Mouse (Mus musculus) heart, embryonic 10.5 days (tissue): ENCODE data around the gene Bloc1s6. TPM values are rescaled to one million over a fixed set of nuclear protein-coding genes. Genes with fewer than 3 reads are reported as not detected.

Source experiments
- DNase-seq: peaks from one replicate; pipeline ENCODE4 v3.0.0-alpha.2; 2017; ENCODE audit warnings: low spot score
- H3K27ac ChIP-seq: fragments of 300-500 bp; sonication (generic); 2 replicates; pipeline ENCODE4 v1.5.1; 2016; ENCODE audit warnings: mild to moderate bottlenecking
- H3K27me3 ChIP-seq: fragments of 300-500 bp; sonication (generic); 2 replicates; pipeline ENCODE4 v1.6.1; 2016; ENCODE audit warnings: mild to moderate bottlenecking; ENCODE audit not compliant: poor library complexity, insufficient read depth, severe bottlenecking
- H3K36me3 ChIP-seq: fragments of 300-500 bp; sonication (generic); 2 replicates; pipeline ENCODE4 v1.6.1; 2016; ENCODE audit warnings: mild to moderate bottlenecking, moderate library complexity
- H3K4me1 ChIP-seq: fragments of 300-500 bp; sonication (generic); 2 replicates; pipeline ENCODE4 v1.6.1; 2016; ENCODE audit warnings: mild to moderate bottlenecking
- H3K4me3 ChIP-seq: fragments of 300-500 bp; sonication (generic); 2 replicates; pipeline ENCODE4 v1.5.1; 2016; ENCODE audit warnings: mild to moderate bottlenecking, moderate library complexity
- H3K9me3 ChIP-seq: fragments of 300-500 bp; sonication (generic); 2 replicates; pipeline ENCODE4 v1.6.1; 2016; ENCODE audit warnings: mild to moderate bottlenecking, moderate library complexity
- WGBS: fragments of 180-500 bp; shearing (Covaris S2); methylation state at CpG from one replicate; pipeline ENCODE4 v1.1.7; 2016; 5-methylcytosine and 5-hydroxymethylcytosine counted together
- polyA plus RNA-seq: library from polyadenylated mRNA; unstranded; fragments of >200 nt; fragmentation: Nextera tagmentation; extraction: Ambion mirVana; gene quantifications from 2 replicates; pipeline ENCODE4 v1.2.1, GENCODE M21; 2016

Bloc1s6 gene
- 41.2 and 48.6 TPM in 2 replicates for polyA plus RNA-seq

DNA sequence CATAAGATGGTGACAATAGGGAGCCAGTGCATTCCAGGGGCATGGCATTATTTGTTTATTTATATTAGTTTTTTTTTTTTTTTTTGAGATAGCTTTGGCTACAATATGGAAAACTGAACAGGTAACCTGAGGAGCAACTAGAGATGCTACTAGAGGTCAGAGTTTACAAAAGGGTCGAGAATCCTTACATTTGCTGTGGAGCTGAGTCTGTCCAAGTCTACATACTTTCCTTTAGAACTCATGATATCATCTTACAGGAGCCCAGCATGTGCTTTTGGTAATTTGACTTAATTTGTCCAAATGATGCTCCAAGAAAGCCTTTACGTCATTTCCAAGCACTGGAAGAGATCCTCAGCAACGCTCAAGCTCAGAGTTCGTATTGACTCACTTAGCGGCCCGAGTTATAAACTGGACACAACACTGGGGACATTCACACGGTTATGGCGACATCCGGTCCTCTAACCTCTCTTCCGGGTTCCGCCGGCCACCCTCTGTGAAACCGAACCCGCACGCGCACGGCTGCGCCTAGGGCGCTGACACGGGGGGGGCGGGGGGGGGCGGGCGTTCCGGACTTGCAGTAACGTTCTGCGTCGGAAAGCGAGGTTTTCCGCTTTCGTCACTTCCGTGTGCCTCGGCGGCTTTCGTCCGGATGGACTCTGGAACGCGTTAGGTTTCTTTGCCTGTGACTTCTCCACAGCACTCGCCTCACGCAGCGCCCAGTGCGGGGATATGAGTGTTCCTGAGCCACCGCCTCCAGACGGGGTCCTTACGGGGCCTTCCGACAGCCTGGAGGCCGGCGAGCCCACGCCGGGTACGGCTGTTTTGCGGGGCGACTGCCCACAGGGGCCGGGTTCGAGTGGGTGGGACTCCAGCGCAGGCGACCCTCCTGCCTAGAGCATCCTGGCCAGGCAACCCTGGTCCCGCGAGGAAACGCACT, at the start of gene Bloc1s6:
Gene Bloc1s6, plus strand, starts transcription at position 610 of the 937 bp plus-strand sequence.
- WGBS, result 1% methylated on average over 51 of the region's 59 CpGs
- peak; percentile 96 for DNase-seq
- no peaks in the 10 kb centered on the region for H3K9me3 ChIP-seq
- H3K27ac ChIP-seq, result peak within 1 kb of the TSS; percentile 97
- H3K4me3 ChIP-seq, result peak within 1 kb of the TSS; percentile 93
- H3K4me1 ChIP-seq, result peaks cover 9% of the 10 kb centered on the region
- H3K27me3 ChIP-seq, result peaks cover 15% of the 10 kb centered on the region; the same call in 1 of the 2 replicates
- H3K36me3 ChIP-seq, result peaks cover 2% of the 10 kb centered on the region; the same call in 1 of the 2 replicates

DNA sequence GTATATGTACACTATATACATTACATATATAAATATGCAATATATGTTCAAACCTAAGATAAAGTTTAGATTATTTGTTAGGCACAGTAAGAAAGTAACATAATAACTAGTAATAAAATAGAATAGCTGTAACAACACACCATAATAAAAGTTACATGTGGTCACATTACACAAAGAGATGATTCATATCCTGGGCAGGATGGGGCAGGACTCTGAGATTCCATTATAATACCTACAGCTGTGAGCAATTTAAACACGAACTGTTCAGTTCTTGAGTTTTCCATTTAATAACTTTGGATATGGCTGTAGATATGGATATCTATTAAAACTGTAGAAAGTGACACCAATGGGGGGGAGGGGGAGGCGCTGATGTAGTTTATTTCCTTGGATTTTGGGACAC, 40.8 kb upstream of the Bloc1s6 start:
- H3K27ac ChIP-seq, result no peak overlapping the region
- H3K27me3 ChIP-seq, result 0 out of 2 replicates have a peak, but pooled peaks cover 4% of the 10 kb centered on the region
- no peak overlapping the region for H3K4me3 ChIP-seq
- no peak for DNase-seq
- peaks cover 9% of the 10 kb centered on the region; the same call in 1 of the 2 replicates for H3K4me1 ChIP-seq
- H3K9me3 ChIP-seq, result no peaks in the 10 kb centered on the region
- H3K36me3 ChIP-seq, result no peaks in the 10 kb centered on the region
- 81% methylated on average over 2 of the region's 2 CpGs for WGBS

DNA sequence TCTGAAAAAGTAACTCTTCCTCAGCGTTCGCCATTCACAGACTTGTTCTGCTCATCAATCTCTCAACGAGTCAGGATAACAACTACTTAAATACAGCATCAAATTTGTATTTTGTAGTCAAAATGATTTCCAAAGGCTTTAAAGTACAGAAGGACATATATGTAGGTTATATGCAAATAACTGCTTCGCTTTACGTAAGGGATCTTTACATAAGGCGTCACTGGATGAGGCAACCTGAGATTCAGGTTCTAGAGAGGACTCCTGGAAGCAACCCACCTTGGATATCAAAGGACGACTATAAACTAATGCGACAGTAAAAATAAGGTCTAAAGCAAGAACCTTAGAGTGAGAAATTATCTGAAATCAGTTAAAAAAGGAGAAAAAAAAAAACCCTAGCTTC, 37.3 kb upstream of the Bloc1s6 start:
- no peaks in the 10 kb centered on the region for H3K9me3 ChIP-seq
- DNase-seq, result no peak
- no peaks in the 10 kb centered on the region for H3K36me3 ChIP-seq
- WGBS, result 67% methylated on average over 8 of the region's 8 CpGs
- H3K27ac ChIP-seq, result no peak overlapping the region
- H3K27me3 ChIP-seq, result peaks cover 15% of the 10 kb centered on the region; the same call in 1 of the 2 replicates
- peaks cover 9% of the 10 kb centered on the region; the same call in 1 of the 2 replicates for H3K4me1 ChIP-seq
- H3K4me3 ChIP-seq, result peak overlapping the region; percentile 82

GRCm38 (mm10) chr2:122701871-122702180, 36.5 kb upstream of the Bloc1s6 start:
- Histone ChIP-seq H3K36me3 (no peaks in the 10 kb centered on the region), H3K4me1 (peaks cover 9% of the 10 kb centered on the region; the same call in 1 of the 2 replicates), H3K4me3 (peak overlapping the region; percentile 82), H3K27me3 (peaks cover 15% of the 10 kb centered on the region; the same call in 1 of the 2 replicates), H3K27ac (peak overlapping the region; percentile 89), H3K9me3 (no peaks in the 10 kb centered on the region)
- DNase-seq, result peak; percentile 81
- under 1% methylated on average over 15 of the region's 15 CpGs for whole genome bisulfite sequencing

DNA sequence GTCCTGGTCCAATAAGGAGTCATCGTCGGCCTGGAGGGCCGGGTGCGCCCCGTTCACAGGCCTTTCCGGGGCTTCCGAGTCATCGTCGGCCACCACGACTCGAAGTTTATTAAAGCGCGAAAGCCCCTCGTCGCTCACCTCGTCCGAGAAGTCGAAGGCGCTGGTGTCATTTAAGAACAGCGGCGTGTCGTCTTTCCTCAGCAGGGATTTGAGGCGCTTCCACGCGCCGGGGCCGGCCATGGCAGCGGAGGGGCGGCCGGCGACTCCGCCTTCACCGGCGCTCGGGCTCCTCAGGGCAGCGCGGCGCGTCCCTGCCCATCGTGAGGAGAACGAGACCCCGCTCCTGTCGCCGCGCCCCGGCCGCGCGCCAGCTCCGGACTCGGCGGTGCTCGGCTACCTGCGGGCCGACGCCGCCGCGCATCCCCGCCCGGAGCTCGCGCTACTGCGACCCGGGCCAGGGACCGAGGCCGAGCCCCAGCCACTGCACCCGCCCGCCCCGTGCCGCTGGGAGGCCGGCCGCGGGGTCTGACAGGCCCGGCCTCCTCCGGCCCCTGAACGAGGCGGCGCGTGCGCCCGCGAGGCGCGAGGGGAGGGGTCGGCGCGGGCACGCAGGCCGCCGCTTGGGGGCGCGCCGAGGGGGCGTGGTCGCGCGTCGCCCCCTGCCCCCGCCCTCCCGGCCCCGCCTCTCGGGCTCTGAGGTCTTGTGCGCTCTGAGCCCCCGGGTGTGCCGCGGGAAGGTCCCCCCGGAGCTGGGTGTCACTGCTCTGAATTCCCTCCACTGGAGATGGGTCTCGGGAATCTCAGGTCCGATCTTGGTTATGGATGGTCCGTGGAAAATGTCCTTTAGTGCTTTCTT, 35.9 kb upstream of the Bloc1s6 start, which contains the start of gene Slc30a4:
Gene Slc30a4, minus strand, starts transcription at position 483 of the 856 bp plus-strand sequence.
- under 1% methylated on average over 109 of the region's 111 CpGs for WGBS
- Histone ChIP-seq H3K4me3 (peak within 1 kb of the TSS; percentile 82), H3K27ac (peak within 1 kb of the TSS; percentile 89), H3K27me3 (peaks cover 15% of the 10 kb centered on the region; the same call in 1 of the 2 replicates), H3K4me1 (peaks cover 9% of the 10 kb centered on the region; the same call in 1 of the 2 replicates), H3K36me3 (no peaks in the 10 kb centered on the region), H3K9me3 (no peaks in the 10 kb centered on the region)
- DNase-seq, result peak; percentile 79

DNA sequence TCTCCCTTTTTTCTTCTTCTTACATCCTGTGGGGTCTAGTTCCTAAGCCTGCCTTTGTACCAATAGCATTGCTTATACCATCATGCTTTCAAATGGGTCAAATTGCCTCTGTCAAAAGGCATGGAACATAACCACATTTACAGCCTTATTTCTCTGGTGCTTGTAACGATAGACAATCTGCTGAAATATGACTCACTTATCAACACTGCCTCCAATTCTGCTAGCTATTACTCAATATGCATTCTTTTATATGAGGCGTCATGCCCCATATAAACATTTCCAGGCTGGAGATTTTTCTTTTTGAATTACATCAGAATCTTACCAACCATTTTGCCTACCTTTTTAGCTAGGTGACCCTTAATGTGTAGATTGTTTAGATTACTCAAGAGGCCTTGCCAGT, 33.7 kb upstream of the Bloc1s6 start:
- Histone ChIP-seq H3K27me3 (peaks cover 15% of the 10 kb centered on the region; the same call in 1 of the 2 replicates), H3K36me3 (no peaks in the 10 kb centered on the region), H3K9me3 (no peaks in the 10 kb centered on the region), H3K27ac (no peak overlapping the region), H3K4me1 (peaks cover 9% of the 10 kb centered on the region; the same call in 1 of the 2 replicates), H3K4me3 (no peak overlapping the region)
- DNase-seq, result no peak
- 88% methylated on average over 2 of the region's 2 CpGs for WGBS

DNA sequence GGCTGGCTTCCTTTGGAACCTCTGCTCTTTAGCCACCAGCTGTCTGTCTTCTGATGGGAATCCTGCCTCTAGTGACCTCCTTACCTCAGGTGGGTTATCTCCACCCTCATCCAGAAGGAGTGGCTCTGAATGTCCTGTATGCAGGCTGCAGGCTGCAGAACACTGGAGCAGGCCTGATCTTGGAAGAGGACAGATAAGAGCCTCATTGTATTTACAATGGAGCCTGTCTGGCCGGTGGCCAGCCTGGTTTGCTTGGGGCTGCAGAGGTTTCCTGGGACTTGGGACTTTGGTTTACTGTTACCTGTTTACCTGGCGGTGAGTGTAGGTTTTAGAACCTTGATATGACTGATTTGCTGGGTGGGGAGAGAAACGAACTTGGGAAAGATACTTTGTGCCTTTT, 30.2 kb upstream of the Bloc1s6 start:
- no peaks in the 10 kb centered on the region for H3K36me3 ChIP-seq
- no peak for DNase-seq
- no peaks in the 10 kb centered on the region for H3K4me1 ChIP-seq
- no peak overlapping the region for H3K27ac ChIP-seq
- 56% methylated on average over 3 of the region's 3 CpGs for WGBS
- H3K27me3 ChIP-seq, result peaks cover 11% of the 10 kb centered on the region; the same call in 1 of the 2 replicates
- no peaks in the 10 kb centered on the region for H3K9me3 ChIP-seq
- no peak overlapping the region for H3K4me3 ChIP-seq

- WGBS, result 71% methylated on average over 1 of the region's 1 CpGs
- DNase-seq, result no peak
These were observed 29.1 kb upstream of the Bloc1s6 start for GRCm38 (mm10) chr2:122709156-122709555.

DNA sequence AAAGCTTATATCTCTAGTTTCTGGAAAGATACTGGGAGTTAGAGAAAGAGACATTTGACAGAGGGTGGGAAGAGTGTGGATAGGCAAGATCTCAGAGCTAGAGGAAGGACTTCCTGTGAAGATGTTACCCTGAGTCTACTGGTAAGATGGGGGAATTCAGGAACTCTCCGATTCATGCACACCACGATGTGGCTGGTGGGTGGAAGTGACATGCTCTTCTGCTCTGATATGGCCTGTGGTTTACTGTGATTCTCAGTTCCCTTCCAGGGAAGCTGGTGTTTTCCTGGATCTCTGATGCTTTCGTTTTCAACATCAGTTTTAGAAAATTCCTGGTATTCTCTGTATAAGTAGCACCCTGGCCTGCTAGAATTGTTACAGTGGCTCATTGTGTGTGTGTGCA, 26.4 kb upstream of the Bloc1s6 start:
- H3K27ac ChIP-seq, result no peak overlapping the region
- no peaks in the 10 kb centered on the region for H3K36me3 ChIP-seq
- no peak overlapping the region for H3K4me3 ChIP-seq
- DNase-seq, result no peak
- WGBS, result 63% methylated on average over 3 of the region's 3 CpGs
- H3K27me3 ChIP-seq, result no peaks in the 10 kb centered on the region
- no peaks in the 10 kb centered on the region for H3K4me1 ChIP-seq
- no peaks in the 10 kb centered on the region for H3K9me3 ChIP-seq

More at GRCm38 (mm10) chr2:122709156-122709555, 29.1 kb upstream of the Bloc1s6 start:
- no peak overlapping the region for H3K27ac ChIP-seq
- H3K4me1 ChIP-seq, result no peaks in the 10 kb centered on the region
- no peaks in the 10 kb centered on the region for H3K36me3 ChIP-seq
- peaks cover 1% of the 10 kb centered on the region; the same call in 1 of the 2 replicates for H3K27me3 ChIP-seq
- H3K9me3 ChIP-seq, result no peaks in the 10 kb centered on the region
- H3K4me3 ChIP-seq, result no peak overlapping the region

DNA sequence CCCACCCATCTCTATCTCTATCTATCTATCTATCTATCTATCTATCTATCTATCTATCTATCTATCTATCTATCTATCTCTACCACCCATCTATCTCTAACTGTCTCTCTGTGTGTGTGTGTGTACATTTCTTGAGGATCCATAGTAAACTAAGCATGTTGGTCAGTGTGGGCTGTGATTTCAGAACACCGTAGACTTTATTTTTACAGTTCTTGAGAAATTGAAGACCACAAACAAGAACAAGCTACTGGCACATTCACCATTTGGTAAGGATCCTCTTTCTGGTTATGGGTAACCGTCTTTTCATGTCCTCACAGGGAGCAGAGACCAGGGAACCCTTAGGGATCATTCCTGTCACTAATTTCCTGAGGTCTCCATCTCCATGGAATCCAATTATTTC, 25.5 kb upstream of the Bloc1s6 start:
- WGBS, result 83% methylated on average over 2 of the region's 2 CpGs

DNA sequence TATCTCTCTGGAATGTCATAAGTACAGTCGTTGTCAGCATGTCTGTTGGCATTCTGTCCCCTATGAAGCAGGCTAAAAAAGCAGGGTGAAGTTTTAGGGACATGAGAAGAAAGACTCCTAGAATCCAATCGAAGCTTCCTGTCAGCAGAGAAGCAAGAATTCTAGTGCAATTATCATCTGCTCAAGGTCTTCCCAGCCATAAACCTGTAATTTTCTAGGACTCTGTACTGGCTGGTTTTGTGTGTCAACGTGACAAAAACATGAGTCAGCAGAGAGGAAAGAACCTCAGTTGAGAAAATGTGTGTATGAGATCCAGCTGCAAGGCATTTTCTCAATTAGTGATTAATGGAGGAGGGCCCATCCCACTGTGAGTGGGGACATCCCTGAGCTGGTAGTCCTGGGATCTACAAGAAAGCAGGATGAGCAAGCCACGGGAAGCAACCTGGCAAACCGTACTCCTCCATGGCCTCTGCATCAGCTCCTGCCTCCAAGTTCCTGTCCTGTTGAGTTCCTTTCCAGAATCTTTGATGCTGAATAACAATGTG, 23.1 kb upstream of the Bloc1s6 start:
- no peaks in the 10 kb centered on the region for H3K4me1 ChIP-seq
- no peak for DNase-seq
- H3K36me3 ChIP-seq, result no peaks in the 10 kb centered on the region
- H3K27ac ChIP-seq, result no peak overlapping the region
- H3K4me3 ChIP-seq, result no peak overlapping the region
- H3K27me3 ChIP-seq, result no peaks in the 10 kb centered on the region
- no peaks in the 10 kb centered on the region for H3K9me3 ChIP-seq
- WGBS, result 67% methylated on average over 5 of the region's 5 CpGs

More for the DNA sequence above, 25.5 kb upstream of the Bloc1s6 start:
- Histone ChIP-seq H3K27me3 (no peaks in the 10 kb centered on the region), H3K36me3 (no peaks in the 10 kb centered on the region), H3K27ac (no peak overlapping the region), H3K4me3 (no peak overlapping the region), H3K9me3 (no peaks in the 10 kb centered on the region), H3K4me1 (no peaks in the 10 kb centered on the region)
- no peak for DNase-seq

DNA sequence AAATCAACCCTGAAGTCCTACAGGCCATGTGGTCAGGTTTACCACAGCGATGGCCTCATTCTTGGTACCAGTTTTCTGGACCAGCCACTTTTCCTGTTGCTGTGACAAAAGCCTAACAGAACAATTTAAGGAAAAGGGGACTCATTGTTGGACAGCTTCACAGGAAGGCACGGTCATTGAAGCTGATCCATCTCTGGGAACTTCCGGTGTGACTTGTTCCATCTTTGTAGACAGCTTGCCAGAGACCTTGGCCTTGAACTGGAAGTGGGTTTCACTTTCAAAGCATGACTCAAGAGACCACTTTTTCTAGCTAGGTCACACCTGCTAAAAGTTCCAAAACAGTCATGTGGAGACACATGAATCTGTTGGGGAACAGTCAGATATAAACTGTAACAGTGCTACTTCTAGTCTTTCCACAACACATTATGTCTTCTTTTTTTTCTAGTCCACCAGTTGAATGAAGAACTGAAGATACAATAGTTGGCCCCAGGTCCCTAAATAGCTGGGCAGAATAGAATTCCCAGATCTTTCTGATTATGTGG, 21.9 kb upstream of the Bloc1s6 start:
- H3K27me3 ChIP-seq, result no peaks in the 10 kb centered on the region
- 81% methylated on average over 3 of the region's 3 CpGs for WGBS
- no peaks in the 10 kb centered on the region for H3K9me3 ChIP-seq
- no peak for DNase-seq
- H3K4me3 ChIP-seq, result no peak overlapping the region
- no peaks in the 10 kb centered on the region for H3K36me3 ChIP-seq
- no peaks in the 10 kb centered on the region for H3K4me1 ChIP-seq
- H3K27ac ChIP-seq, result no peak overlapping the region
